16 mouse cellular contexts compared by ENCODE assay signal in genomic region chr3:137818713-137819112, GRCm38 (mm10). TPM values are rescaled to one million over a fixed set of nuclear protein-coding genes. Genes with fewer than 3 reads are reported as not detected.
DNase-seq lines count a peak whose midpoint lies in the region; TF ChIP-seq lines count a peak whose summit lies in the region.
"Had no signal": no experiment of that assay in that cellular context is flagged by ENCODE, and none has a peak within 500 bp of the region (broad histone marks: within the 10 kb centered on the region; RNA-seq: fewer than 3 reads in every experiment).

No protein-coding gene starts in this region.

- no peaks in the 10 kb centered on the region for H3K36me3 ChIP-seq in heart, adult 2 months (ENCODE audit: control insufficient read depth, insufficient read depth, low read length)
- no peaks in the 10 kb centered on the region for H3K36me3 ChIP-seq in heart, embryonic 10.5 days
- H3K36me3 ChIP-seq: liver, embryonic 15.5 days; neural tube, embryonic 13.5 days had no signal

- no peak for DNase-seq in heart, adult 2 months
- DNase-seq in heart, adult 18-20 months: no peak
- DNase-seq in left cerebral cortex, postnatal 4 days: peak; percentile 2
- no peak for DNase-seq in left cerebral cortex, adult 9 months (ENCODE audit: low spot score in 2 of 2)
- DNase-seq in MN1 (ENCODE audit: low spot score): peak; percentile 25
- peak; percentile 59 for DNase-seq in induced T-regulatory cell, adult 2 months (ENCODE audit: low read depth)
- no peak for DNase-seq in heart, embryonic 10.5 days (ENCODE audit: low spot score)
- DNase-seq in urinary bladder, postnatal 10 days (ENCODE audit: low spot score): no peak
- DNase-seq: adrenal gland, postnatal 10 days; cerebellum, adult 2 months; gastrocnemius, postnatal 10 days; heart, postnatal 36 days had no signal

- H3K9me3 ChIP-seq in heart, embryonic 10.5 days: no peaks in the 10 kb centered on the region
- H3K9me3 ChIP-seq: liver, embryonic 15.5 days; megakaryocyte, embryonic 14.5 days; neural tube, embryonic 13.5 days had no signal

- TF ChIP-seq EP300 in heart, adult 2 months (IDR thresholded peaks at IDR 0.05; ENCODE audit: insufficient read depth, low read depth, low read length): no peak

- intact Hi-C loops in heart, adult 2 months (cut with DNase I): no loop called here
- intact Hi-C loops in left cerebral cortex, postnatal 4 days (cut with DNase I): no loop called here

- WGBS in heart, adult 2 months: 47% methylated on average over 4 of the region's 4 CpGs
- WGBS in heart, embryonic 10.5 days: 48% methylated on average over 4 of the region's 4 CpGs

- peak; percentile 31 for TF ChIP-seq CTCF in heart, adult 2 months (IDR thresholded peaks at IDR 0.05)

- H3K79me2 ChIP-seq in heart, adult 2 months (replicated peaks; ENCODE audit: control insufficient read depth, insufficient read depth, low read length): no peaks in the 10 kb centered on the region

- no peaks in the 10 kb centered on the region for H3K27me3 ChIP-seq in heart, adult 2 months (ENCODE audit: control insufficient read depth, insufficient read depth, low read length)
- H3K27me3 ChIP-seq in heart, embryonic 10.5 days (ENCODE audit: insufficient read depth, poor library complexity, severe bottlenecking): no peaks in the 10 kb centered on the region
- H3K27me3 ChIP-seq: liver, embryonic 15.5 days; neural tube, embryonic 13.5 days had no signal

- H3K4me1 ChIP-seq in heart, adult 2 months (ENCODE audit: control insufficient read depth, insufficient read depth, low read length): no peaks in the 10 kb centered on the region
- no peaks in the 10 kb centered on the region for H3K4me1 ChIP-seq in heart, embryonic 10.5 days
- H3K4me1 ChIP-seq: liver, embryonic 15.5 days; neural tube, embryonic 13.5 days had no signal

- TF ChIP-seq POLR2A in heart, adult 2 months (IDR thresholded peaks at IDR 0.05; ENCODE audit: insufficient read depth, low read depth, low read length): no peak

- H3K27ac ChIP-seq in heart, adult 2 months: no peak overlapping the region
- H3K27ac ChIP-seq in heart, embryonic 10.5 days: no peak overlapping the region
- H3K27ac ChIP-seq: liver, embryonic 15.5 days; neural tube, embryonic 13.5 days had no signal

- H3K4me3 ChIP-seq in heart, adult 2 months: no peak overlapping the region
- H3K4me3 ChIP-seq in heart, embryonic 10.5 days: no peak overlapping the region
- H3K4me3 ChIP-seq: erythroblast, embryonic 14.5 days; liver, embryonic 15.5 days; megakaryocyte, embryonic 14.5 days; neural tube, embryonic 13.5 days had no signal

- H3K9ac ChIP-seq in heart, adult 2 months (ENCODE audit: low read depth, low read length): no peak overlapping the region
- H3K9ac ChIP-seq: liver, embryonic 15.5 days; neural tube, embryonic 13.5 days had no signal

RNA-seq across cellular contexts. Expression of gene H2afz, which starts 45.6 kb away (rescaled TPM):
- 10 to 100 TPM; 53.7 to 53.9 TPM for total RNA-seq in heart, adult 2 months (2021)
- 103 and 154 TPM in 2 replicates for polyA plus RNA-seq in heart, adult 2 months (2012; rRNA removed)
- 10 to 100 TPM; 61.7 to 65.4 TPM for total RNA-seq in heart, adult 18-20 months (2021)
- 100 to 1,000 TPM; 187 to 226 TPM for total RNA-seq in left cerebral cortex, postnatal 4 days (2021)
- 1,437 and 1,931 TPM in 2 replicates for polyA plus RNA-seq in heart, embryonic 10.5 days (2016; fragmentation: Nextera tagmentation; extraction: Ambion mirVana)

RNA-seq across cellular contexts. Expression of gene Dnajb14, which starts 48.8 kb away (rescaled TPM):
- 10 to 100 TPM; 10.1 to 11.5 TPM for total RNA-seq in heart, adult 2 months (2021)
- 3.2 and 7.8 TPM in 2 replicates for polyA plus RNA-seq in heart, adult 2 months (2012; rRNA removed)
- 10 to 100 TPM; 11.5 to 12.4 TPM for total RNA-seq in heart, adult 18-20 months (2021)
- total RNA-seq in left cerebral cortex, postnatal 4 days (2021): 10 to 100 TPM; 28.3 to 30.1 TPM
- polyA plus RNA-seq in heart, embryonic 10.5 days (2016; fragmentation: Nextera tagmentation; extraction: Ambion mirVana): 11.1 and 12.9 TPM in 2 replicates

Comparison
In these comparisons a context has a peak if more than half of its experiments do, and no peak if none do; other contexts are left out.
1. DNase-seq: peak in left cerebral cortex, postnatal 4 days (single experiment), MN1 (single experiment) and induced T-regulatory cell, adult 2 months (single experiment); none in heart, adult 2 months (0 of 2), heart, adult 18-20 months (0 of 2), left cerebral cortex, adult 9 months (0 of 2), heart, embryonic 10.5 days (single experiment) and urinary bladder, postnatal 10 days (single experiment).